Mouse (Mus musculus): ENCODE results near the gene Gm44503.

DNA sequence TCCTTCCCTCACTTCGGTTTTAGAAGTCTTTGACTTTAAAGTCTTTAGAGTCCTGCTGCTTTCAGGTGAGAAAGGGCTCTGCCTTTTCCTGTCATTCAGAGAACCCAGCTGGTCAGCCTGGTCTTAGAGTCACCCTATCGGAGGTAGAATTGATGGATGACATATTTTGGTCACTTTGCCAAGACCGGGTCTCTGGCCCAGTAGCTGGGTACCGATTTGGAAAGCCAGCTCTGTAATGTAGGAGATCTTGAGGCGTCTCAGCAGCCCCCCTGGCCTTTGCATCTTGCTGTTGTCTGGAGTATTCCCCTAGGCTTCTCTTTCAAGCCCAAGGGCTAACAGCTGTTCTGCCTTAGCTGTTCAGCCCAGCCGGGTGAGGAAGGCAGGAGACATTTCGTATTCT, 86.6 kb downstream of the Gm44503 start:
- TF ChIP-seq POLR2A (IDR thresholded peaks at IDR 0.05; ENCODE audit: insufficient read length, low read depth), result no peak
- TF ChIP-seq CEBPB (IDR thresholded peaks at IDR 0.05; ENCODE audit: insufficient read depth, poor library complexity, severe bottlenecking), result no peak
- no peak for TF ChIP-seq TCF12 (IDR thresholded peaks at IDR 0.05; ENCODE audit: insufficient read depth, poor library complexity, severe bottlenecking)
- TF ChIP-seq MYOG (IDR thresholded peaks at IDR 0.05; ENCODE audit: control insufficient read depth in 1 of 3, insufficient read depth in 1 of 3, insufficient read length in 2 of 3, low read depth in 2 of 3), result no peak
- TF ChIP-seq REST (IDR thresholded peaks at IDR 0.05; ENCODE audit: insufficient read depth, insufficient read length), result no peak
- no peak for TF ChIP-seq MYOD1 (IDR thresholded peaks at IDR 0.05; ENCODE audit: control insufficient read depth in 1 of 3, insufficient read length in 2 of 3, low read depth in 2 of 3)
- no peak for TF ChIP-seq TCF3 (IDR thresholded peaks at IDR 0.05; ENCODE audit: insufficient read length, low read depth)
- no peak for TF ChIP-seq POLR2AphosphoS2 (IDR thresholded peaks at IDR 0.05; ENCODE audit: insufficient read length, low read depth)

Data from myocyte (in vitro differentiated cells).